Mouse (Mus musculus) adrenal gland, adult 8-10 months (tissue): ENCODE data around the gene Flt1. TPM values are rescaled to one million over a fixed set of nuclear protein-coding genes. Genes with fewer than 3 reads are reported as not detected.
"Not testable (repeated sequence)": the region's sequence is repeated elsewhere in the genome, so short reads cannot be mapped to it uniquely, and the experiment has no call there.

Source experiments
- DNase-seq: peaks from one replicate; pipeline ENCODE4 v3.0.0; 2022
- total RNA-seq, 4 experiments: library from RNA; stranded (reverse); gene quantifications; 2 replicates each; pipeline ENCODE4 v1.2.4; 2022

Gene Flt1
- total RNA-seq, 4 experiments from 2014 or later: 53.9 to 96.3 (median 78.7) TPM

DNA sequence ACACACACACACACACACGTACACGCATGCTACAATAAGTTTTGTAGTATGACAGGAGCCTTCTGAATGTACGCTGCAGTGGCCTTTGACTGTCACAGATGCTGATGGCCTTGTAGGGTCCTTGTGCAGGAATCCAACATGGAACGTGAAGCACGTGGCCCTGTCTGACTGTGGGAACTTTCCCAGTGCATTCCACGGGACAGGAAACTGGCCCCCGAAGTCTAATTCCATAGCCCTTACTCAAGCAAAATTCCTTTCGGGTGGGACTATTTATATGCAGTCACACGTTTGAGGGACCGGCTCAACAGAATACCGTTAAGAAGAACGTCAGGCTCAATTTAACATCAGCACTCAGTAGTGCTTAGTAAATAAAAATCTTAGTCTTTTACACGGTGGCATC, 119.1 kb downstream of the Flt1 start:
- DNase-seq: no peak

- DNase-seq: no peak
Measured at GRCm38 (mm10) chr5:147601460-147602360, 124.1 kb downstream of the Flt1 start.

GRCm38 (mm10) chr5:147597825-147598224, 128.0 kb downstream of the Flt1 start:
- DNase-seq: no peak

DNA sequence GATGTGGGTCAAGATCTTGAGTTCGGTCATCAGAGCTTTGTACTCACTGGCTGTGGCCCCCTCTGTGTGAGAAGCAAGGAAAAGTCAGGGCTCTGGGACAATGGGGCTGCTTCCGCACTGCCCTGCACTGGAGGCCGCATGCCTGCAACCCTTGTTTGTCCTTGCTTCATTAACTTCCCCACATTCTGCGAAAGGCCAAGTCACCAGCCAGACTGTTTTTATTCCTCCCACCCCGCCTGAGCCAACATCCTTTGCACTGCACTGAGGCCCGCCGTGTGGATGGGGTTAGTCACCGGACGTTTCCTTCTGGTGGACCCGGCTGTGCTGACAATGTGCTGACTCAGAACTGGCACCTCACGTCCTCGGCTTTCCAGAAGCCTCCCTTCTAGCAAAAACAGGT, 136.0 kb downstream of the Flt1 start:
- DNase-seq: no peak

GRCm38 (mm10) chr5:147585070-147585469, 140.7 kb downstream of the Flt1 start:
- no peak for DNase-seq

GRCm38 (mm10) chr5:147584648-147585047, 141.2 kb downstream of the Flt1 start:
- DNase-seq: no peak

- peak; percentile 41 for DNase-seq
Measured at GRCm38 (mm10) chr5:147583702-147584298, 142.0 kb downstream of the Flt1 start.

DNA sequence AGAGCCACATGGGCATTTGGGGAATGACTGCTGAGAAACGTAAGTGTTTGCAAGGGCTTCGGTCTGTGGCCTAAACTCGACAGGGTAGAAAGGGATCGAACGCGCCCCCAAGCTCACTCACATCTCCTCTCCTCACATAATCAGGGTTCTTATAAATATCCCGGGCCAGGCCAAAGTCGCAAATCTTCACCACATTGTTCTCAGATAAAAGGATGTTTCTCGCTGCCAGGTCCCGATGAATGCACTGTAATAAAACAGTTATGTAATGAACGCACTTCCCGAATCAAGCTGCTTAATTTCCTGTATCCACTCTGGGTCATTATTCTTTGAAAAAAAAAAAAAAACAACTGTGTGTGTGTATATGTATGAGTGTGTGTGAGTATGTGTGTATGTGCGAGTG, 145.6 kb downstream of the Flt1 start:
- no peak for DNase-seq

DNA sequence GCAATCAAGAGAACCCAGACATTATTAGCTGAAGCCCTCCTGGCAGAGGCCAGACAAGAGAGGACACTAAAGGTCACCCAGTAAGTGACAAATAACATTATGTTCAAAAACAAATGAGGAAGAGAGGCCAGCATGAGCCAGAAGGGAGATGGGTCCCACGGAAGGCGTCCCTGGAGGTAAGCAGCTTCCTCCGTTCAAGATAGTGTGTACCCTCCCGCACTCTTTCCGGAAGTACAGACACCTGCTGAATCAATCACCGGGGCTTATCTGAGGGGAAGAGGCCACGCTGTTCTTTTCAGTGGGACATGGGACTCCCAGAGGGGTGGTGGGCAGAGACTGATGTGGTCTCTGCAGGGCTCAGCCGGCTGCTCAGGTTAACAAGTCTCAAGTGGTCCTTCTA, 146.1 kb downstream of the Flt1 start:
- DNase-seq: peak; percentile 16

DNA sequence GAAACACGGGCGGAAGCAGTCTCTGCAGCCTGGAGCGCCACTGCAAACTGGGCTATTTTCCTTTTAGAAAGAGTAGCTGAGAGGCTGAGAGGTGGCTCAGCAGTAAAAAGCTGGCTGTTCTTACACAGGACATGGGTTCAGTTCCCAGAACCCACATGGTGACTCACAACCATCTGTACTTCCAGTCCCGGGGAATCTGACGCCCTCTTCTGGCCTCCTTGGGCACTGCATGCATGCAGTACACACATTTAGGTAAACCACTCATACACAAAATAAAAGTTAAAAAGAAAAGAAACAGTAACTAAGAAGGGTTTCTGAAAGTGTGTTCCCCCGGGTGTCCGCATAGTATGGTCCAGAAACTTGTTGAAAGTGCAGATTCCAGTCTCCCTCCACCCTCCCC, 146.7 kb downstream of the Flt1 start:
- DNase-seq: no peak

GRCm38 (mm10) chr5:147577003-147577402, 148.8 kb downstream of the Flt1 start:
- no peak for DNase-seq

DNA sequence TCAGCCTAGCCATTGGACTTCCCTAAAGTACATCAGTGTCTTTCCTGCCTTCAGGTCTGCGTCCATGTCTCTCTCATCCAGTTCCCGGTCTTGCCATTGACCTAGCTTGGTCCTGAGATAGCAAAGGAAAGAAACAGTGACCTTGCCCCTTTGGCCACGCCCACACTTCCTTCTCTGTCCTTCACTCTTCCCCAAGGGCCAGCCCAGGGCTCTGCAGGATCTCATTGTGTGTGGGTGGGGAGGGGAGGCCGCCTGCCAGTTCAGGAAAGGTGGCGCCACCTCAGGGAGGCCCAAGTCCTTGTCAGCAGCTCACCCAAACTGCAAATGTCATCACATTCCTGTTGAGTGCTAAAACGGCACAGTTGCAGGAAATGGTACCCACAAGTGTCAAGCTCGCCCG, 151.3 kb downstream of the Flt1 start:
- peak; percentile 58 for DNase-seq

GRCm38 (mm10) chr5:147573555-147573954, 152.3 kb downstream of the Flt1 start:
- no peak for DNase-seq

GRCm38 (mm10) chr5:147572695-147573094, 153.1 kb downstream of the Flt1 start:
- DNase-seq: no peak

- DNase-seq: no peak
Measured at GRCm38 (mm10) chr5:147566335-147566734, 159.5 kb downstream of the Flt1 start.

DNA sequence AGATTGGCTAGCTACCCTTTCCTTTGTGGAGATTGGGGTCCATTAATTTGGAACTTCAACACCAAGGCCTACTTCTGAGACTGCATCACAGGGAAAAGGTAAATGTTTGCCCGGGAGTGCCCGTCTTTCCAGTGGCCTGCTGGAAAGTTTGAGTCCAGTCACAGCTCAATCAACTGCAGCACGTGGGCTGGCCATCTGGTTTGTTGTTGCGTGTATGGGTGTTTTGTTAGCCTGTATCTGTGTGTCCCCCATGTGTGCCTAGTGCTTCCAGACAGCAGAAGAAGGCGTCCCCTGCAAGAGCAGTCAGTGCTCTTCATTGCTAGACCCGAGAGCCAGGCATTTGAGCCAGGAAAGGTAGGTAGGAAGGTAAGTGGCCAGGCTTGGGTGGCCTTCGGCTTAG, 160.4 kb downstream of the Flt1 start:
- DNase-seq: no peak

DNA sequence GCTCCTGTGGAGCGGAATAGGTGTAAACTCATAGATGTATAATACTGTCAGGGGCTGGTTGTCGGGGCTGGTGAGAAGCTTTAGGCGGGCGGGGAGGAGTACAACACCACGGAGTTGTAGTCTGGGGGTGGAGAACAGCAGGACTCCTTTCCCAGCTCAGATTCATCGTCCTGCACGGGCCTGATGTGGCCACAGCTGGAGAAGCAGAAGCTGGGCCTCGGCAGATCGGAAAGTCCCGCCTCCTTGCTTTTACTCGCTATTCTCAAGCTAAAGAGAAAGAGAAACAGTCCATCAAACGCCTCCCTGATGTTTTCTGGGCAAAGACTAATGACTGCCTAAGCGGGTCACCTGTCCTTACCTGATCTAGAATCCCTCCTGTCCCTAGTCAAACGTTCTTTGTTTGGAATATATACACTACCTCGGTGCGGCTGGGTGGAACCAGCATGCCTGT, 161.6 kb downstream of the Flt1 start:
- DNase-seq: no peak

DNA sequence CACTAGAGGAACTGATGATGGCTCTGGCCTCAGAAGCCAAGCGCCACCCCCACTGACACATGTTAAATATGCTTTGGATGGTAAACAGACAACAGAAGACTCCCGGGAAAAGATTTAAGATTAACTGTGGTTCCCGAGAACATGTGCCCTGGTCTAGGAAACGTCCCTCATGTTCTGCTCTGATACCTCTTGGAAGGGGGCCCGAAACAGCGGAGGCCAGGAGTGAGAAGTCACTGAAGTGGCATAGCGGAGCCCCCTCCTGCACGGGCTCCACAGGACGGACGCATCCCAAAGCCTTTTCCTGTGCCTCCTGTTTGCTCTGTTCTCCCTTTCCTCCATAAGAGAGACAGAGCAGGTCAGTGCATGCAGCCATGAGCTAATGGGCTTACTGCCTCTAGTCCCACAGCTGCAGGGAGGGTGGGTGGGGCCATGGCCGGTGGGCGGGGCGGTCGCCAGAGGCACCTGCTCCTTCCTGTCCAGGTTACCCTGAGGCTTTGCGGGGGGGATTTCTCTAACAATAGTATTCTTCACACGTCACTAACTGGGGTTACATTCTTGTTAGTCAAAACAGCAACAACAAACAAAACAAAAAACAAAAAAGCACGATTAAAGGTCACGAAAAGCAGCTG, 162.2 kb downstream of the Flt1 start:
- DNase-seq: no peak

GRCm38 (mm10) chr5:147557641-147558040, 168.2 kb downstream of the Flt1 start:
- DNase-seq: not testable (repeated sequence)

- no peak for DNase-seq
Measured at GRCm38 (mm10) chr5:147551879-147552627, 173.8 kb downstream of the Flt1 start.

- no peak for DNase-seq
Measured at GRCm38 (mm10) chr5:147549016-147549755, 176.6 kb downstream of the Flt1 start.

DNA sequence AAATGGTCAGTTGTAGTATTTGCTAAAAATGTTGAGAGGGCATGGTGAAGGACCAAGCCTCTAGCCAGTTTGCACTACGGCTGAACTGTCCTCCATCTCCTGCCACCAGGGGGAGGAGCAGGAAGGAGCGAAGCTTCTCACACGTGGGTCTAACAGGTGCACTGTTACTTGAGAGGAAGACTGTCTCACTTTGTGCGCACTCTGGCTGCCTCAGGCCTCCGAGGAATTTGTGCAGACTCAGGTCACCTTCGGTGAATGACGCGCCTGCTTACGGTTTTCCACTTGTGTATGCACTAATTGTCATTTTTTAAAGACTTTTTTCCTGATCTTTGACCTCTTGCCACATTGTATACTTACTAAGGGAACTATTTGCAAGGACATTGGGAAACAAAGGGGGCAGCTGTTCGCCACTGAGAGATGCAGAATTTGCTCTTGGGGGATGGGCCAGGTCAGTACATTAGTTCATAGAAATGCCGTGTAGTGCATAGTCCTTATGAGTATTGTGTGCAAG, 180.0 kb downstream of the Flt1 start:
- no peak for DNase-seq
